Mouse (Mus musculus): ENCODE data around the gene Cox15. TPM values are rescaled to one million over a fixed set of nuclear protein-coding genes. Genes with fewer than 3 reads are reported as not detected.
A peak's percentile ranks its signal among the peaks of the same experiment; 100 is the strongest.

The Cox15 gene
- 14.5 and 15.5 TPM in 2 replicates for polyA plus RNA-seq (2016; fragmentation: Nextera tagmentation; extraction: Ambion mirVana)

DNA sequence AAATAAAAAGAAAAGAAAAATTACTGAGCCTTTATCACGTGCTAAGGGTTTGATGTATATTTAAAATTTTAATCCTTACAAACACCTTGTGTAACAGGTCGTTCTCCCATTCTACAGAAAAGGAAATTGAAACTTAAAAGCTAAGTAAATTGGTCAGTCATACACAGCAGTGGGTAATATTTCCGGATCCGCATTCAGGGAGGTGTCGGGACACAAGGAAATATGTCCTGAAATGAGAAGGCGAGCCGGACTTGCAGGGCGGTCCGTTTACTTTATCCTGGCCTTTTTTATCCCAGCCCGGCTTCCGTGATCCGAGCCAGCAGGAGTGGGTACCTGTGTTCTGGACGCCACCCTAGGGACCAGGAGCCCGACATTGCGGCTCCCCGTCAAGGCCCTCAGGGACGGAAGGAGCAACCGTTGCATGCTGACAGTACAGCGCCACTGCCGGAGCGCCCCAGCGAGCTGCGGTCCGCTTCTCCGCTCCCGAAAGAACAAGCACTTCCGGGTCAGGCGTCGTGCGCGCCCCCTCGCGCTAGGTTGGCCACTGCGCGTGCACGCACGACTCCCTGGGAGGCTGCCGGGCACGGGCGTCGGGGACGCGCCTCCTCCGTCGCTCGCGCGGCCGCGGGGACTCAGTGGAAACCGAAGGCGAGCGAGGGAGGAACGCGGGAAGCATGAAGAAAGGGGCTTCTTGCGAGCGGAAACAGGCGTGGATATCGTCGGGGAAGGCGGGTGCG lies at the start of gene Cox15, which contains the start of gene Cutc:
Cox15 (minus strand) TSS at position 512 of the 737 bp plus-strand sequence.
Cutc (plus strand) TSS at position 508 of the 737 bp plus-strand sequence.
- ATAC-seq (ENCODE audit: low FRiP score) = peak; percentile 91
- peaks cover 28% of the 10 kb centered on the region for H3K36me3 ChIP-seq (replicated peaks)
- H3K27me3 ChIP-seq = no peaks in the 10 kb centered on the region
- peak within 1 kb of the TSS; percentile 65 for H3K4me3 ChIP-seq (replicated peaks)
- no peaks in the 10 kb centered on the region for H3K9me3 ChIP-seq
- peak within 1 kb of the TSS; percentile 68 for H3K4me2 ChIP-seq
- peak within 1 kb of the TSS; percentile 72 for H3K9ac ChIP-seq
- peak within 1 kb of the TSS; percentile 97 for H3K27ac ChIP-seq
- peaks cover 13% of the 10 kb centered on the region for H3K4me1 ChIP-seq
- WGBS = under 1% methylated on average over 62 of the region's 62 CpGs

GRCm38 (mm10) chr19:43801427-43802051 lies 48.7 kb upstream of the Cox15 start:
- H3K27me3 ChIP-seq = no peaks in the 10 kb centered on the region
- H3K27ac ChIP-seq = no peak overlapping the region
- H3K9me3 ChIP-seq = no peaks in the 10 kb centered on the region
- no peak for ATAC-seq (ENCODE audit: low FRiP score)
- WGBS = 81% methylated on average over 9 of the region's 9 CpGs
- no peak overlapping the region for H3K9ac ChIP-seq
- no peak overlapping the region for H3K4me2 ChIP-seq
- no peak overlapping the region for H3K4me3 ChIP-seq (replicated peaks)
- H3K4me1 ChIP-seq = no peaks in the 10 kb centered on the region
- no peaks in the 10 kb centered on the region for H3K36me3 ChIP-seq (replicated peaks)

DNA sequence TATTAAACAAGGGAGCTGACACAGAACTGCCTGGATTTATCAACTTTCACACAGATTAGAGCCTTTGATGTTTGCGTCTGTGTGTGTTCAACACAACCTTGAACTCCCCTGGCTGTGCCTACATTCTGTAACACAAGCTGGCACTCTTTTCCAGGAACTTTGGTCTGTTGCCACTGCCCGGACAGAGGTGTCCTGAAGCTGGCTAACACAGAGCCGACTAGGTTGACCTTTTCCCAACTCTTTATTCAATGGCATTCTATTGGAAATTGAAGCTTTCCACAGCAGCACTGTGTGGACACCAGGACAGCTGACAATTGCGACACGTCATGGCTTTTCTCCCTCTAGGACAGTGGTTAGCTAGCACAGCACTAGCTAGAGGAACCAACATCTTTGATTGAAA lies 44.4 kb upstream of the Cox15 start:
- no peak for ATAC-seq (ENCODE audit: low FRiP score)
- Histone ChIP-seq H3K9me3 (no peaks in the 10 kb centered on the region), H3K4me2 (no peak overlapping the region), H3K9ac (no peak overlapping the region), H3K27ac (no peak overlapping the region), H3K4me3 (replicated peaks) (no peak overlapping the region), H3K4me1 (no peaks in the 10 kb centered on the region), H3K27me3 (no peaks in the 10 kb centered on the region), H3K36me3 (replicated peaks) (no peaks in the 10 kb centered on the region)
- 81% methylated on average over 5 of the region's 5 CpGs for WGBS

- H3K27me3 ChIP-seq = no peaks in the 10 kb centered on the region
- no peaks in the 10 kb centered on the region for H3K4me1 ChIP-seq
- no peak overlapping the region for H3K4me2 ChIP-seq
- ATAC-seq (ENCODE audit: low FRiP score) = no peak
- H3K4me3 ChIP-seq (replicated peaks) = no peak overlapping the region
- no peak overlapping the region for H3K27ac ChIP-seq
- no peaks in the 10 kb centered on the region for H3K9me3 ChIP-seq
- H3K9ac ChIP-seq = no peak overlapping the region
- H3K36me3 ChIP-seq (replicated peaks) = no peaks in the 10 kb centered on the region
- 85% methylated on average over 8 of the region's 8 CpGs for WGBS
Measured at GRCm38 (mm10) chr19:43795511-43795910, 42.7 kb upstream of the Cox15 start.

GRCm38 (mm10) chr19:43793951-43794350 lies 41.2 kb upstream of the Cox15 start:
- no peak for ATAC-seq (ENCODE audit: low FRiP score)

GRCm38 (mm10) chr19:43792537-43792936 lies 39.7 kb upstream of the Cox15 start:
- H3K4me1 ChIP-seq = no peaks in the 10 kb centered on the region
- ATAC-seq (ENCODE audit: low FRiP score) = no peak
- WGBS = 93% methylated on average over 4 of the region's 4 CpGs
- no peak overlapping the region for H3K4me3 ChIP-seq (replicated peaks)
- no peaks in the 10 kb centered on the region for H3K9me3 ChIP-seq
- no peak overlapping the region for H3K9ac ChIP-seq
- H3K27ac ChIP-seq = no peak overlapping the region
- H3K36me3 ChIP-seq (replicated peaks) = no peaks in the 10 kb centered on the region
- H3K4me2 ChIP-seq = no peak overlapping the region
- H3K27me3 ChIP-seq = no peaks in the 10 kb centered on the region

More at GRCm38 (mm10) chr19:43793951-43794350, 41.2 kb upstream of the Cox15 start:
- Histone ChIP-seq H3K4me3 (replicated peaks) (no peak overlapping the region), H3K36me3 (replicated peaks) (no peaks in the 10 kb centered on the region), H3K4me1 (no peaks in the 10 kb centered on the region), H3K4me2 (no peak overlapping the region), H3K27me3 (no peaks in the 10 kb centered on the region), H3K9ac (no peak overlapping the region), H3K9me3 (no peaks in the 10 kb centered on the region), H3K27ac (no peak overlapping the region)
- WGBS = 87% methylated on average over 1 of the region's 1 CpGs

- no peak overlapping the region for H3K4me3 ChIP-seq (replicated peaks)
- no peak overlapping the region for H3K9ac ChIP-seq
- no peaks in the 10 kb centered on the region for H3K27me3 ChIP-seq
- no peaks in the 10 kb centered on the region for H3K36me3 ChIP-seq (replicated peaks)
- no peaks in the 10 kb centered on the region for H3K9me3 ChIP-seq
- WGBS = 96% methylated on average over 7 of the region's 7 CpGs
- no peaks in the 10 kb centered on the region for H3K4me1 ChIP-seq
- no peak for ATAC-seq (ENCODE audit: low FRiP score)
- no peak overlapping the region for H3K27ac ChIP-seq
- no peak overlapping the region for H3K4me2 ChIP-seq
Measured at GRCm38 (mm10) chr19:43789817-43790216, 37.0 kb upstream of the Cox15 start.

GRCm38 (mm10) chr19:43786249-43787026 lies 33.6 kb upstream of the Cox15 start:
- Histone ChIP-seq H3K27ac (no peak overlapping the region), H3K4me2 (no peak overlapping the region), H3K9me3 (no peaks in the 10 kb centered on the region), H3K27me3 (no peaks in the 10 kb centered on the region), H3K4me3 (replicated peaks) (no peak overlapping the region), H3K4me1 (no peaks in the 10 kb centered on the region), H3K9ac (no peak overlapping the region), H3K36me3 (replicated peaks) (no peaks in the 10 kb centered on the region)
- no peak for ATAC-seq (ENCODE audit: low FRiP score)
- WGBS = 87% methylated on average over 13 of the region's 13 CpGs

GRCm38 (mm10) chr19:43784761-43785160 lies 32.0 kb upstream of the Cox15 start:
- H3K4me2 ChIP-seq = no peak overlapping the region
- no peak overlapping the region for H3K27ac ChIP-seq
- no peak for ATAC-seq (ENCODE audit: low FRiP score)
- H3K9ac ChIP-seq = no peak overlapping the region
- no peak overlapping the region for H3K4me3 ChIP-seq (replicated peaks)
- H3K9me3 ChIP-seq = no peaks in the 10 kb centered on the region
- H3K27me3 ChIP-seq = no peaks in the 10 kb centered on the region
- no peaks in the 10 kb centered on the region for H3K36me3 ChIP-seq (replicated peaks)
- H3K4me1 ChIP-seq = no peaks in the 10 kb centered on the region
- 83% methylated on average over 8 of the region's 8 CpGs for WGBS

DNA sequence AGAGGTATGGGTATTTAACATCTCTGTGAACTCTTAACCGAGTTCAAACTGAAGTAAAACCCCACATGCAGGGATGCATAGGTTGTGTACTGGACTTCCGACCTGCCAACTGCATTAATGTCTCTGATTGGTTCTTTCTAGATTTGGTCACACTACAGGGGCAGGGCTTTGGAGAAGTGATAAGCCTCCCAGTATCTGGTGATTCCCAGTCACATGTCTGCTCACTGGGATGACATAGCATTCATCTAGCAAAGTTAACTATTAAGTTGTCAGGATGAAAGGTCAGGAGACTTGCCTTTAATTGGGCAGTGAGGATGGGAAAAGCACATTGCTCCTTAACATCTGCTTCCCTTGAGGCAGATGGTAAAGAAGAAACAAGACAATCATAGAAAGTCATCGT lies 29.2 kb upstream of the Cox15 start, which contains the start of gene Abcc2:
Abcc2 (plus strand) TSS at position 213 of the 400 bp plus-strand sequence.
- no peaks in the 10 kb centered on the region for H3K27me3 ChIP-seq
- no peaks in the 10 kb centered on the region for H3K4me1 ChIP-seq
- no peak within 1 kb of the TSS for H3K9ac ChIP-seq
- H3K36me3 ChIP-seq (replicated peaks) = no peaks in the 10 kb centered on the region
- WGBS = 86% methylated on average over 3 of the region's 3 CpGs
- H3K9me3 ChIP-seq = no peaks in the 10 kb centered on the region
- no peak for ATAC-seq (ENCODE audit: low FRiP score)
- no peak within 1 kb of the TSS for H3K27ac ChIP-seq
- H3K4me2 ChIP-seq = no peak within 1 kb of the TSS
- no peak within 1 kb of the TSS for H3K4me3 ChIP-seq (replicated peaks)

DNA sequence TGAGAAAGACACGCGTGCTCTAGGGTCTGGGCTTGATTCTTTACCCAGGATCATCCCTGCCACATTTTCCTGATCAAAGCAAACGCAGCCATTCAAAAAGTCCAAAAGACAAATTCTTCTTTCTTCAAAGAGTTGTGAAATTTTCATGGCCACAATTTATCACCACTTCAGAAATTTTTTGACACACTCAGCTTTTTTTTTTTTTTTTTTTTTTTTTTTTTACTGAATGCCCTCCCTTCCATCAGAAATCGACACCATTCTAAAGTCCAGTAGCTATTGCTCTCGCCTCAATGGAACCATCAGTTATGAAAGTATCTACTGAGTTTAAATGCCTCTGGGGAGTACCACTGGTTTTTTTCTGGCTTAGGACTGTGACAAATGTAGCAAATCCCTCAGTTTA lies 27.6 kb upstream of the Cox15 start:
- WGBS = 89% methylated on average over 5 of the region's 5 CpGs
- Histone ChIP-seq H3K4me3 (replicated peaks) (no peak overlapping the region), H3K4me1 (no peaks in the 10 kb centered on the region), H3K27me3 (no peaks in the 10 kb centered on the region), H3K9ac (no peak overlapping the region), H3K27ac (no peak overlapping the region), H3K9me3 (no peaks in the 10 kb centered on the region), H3K4me2 (no peak overlapping the region), H3K36me3 (replicated peaks) (no peaks in the 10 kb centered on the region)
- ATAC-seq (ENCODE audit: low FRiP score) = no peak

GRCm38 (mm10) chr19:43777308-43777707 lies 24.5 kb upstream of the Cox15 start:
- Histone ChIP-seq H3K4me1 (no peaks in the 10 kb centered on the region), H3K27ac (no peak overlapping the region), H3K9me3 (no peaks in the 10 kb centered on the region), H3K27me3 (no peaks in the 10 kb centered on the region), H3K9ac (no peak overlapping the region), H3K36me3 (replicated peaks) (no peaks in the 10 kb centered on the region), H3K4me3 (replicated peaks) (no peak overlapping the region), H3K4me2 (no peak overlapping the region)
- ATAC-seq (ENCODE audit: low FRiP score) = no peak
- WGBS = 75% methylated on average over 2 of the region's 2 CpGs

Data from forebrain, embryonic 12.5 days (tissue).